Mouse (Mus musculus) liver, adult (tissue): ENCODE results near the gene Vmn2r16.

Experiments
- GATA4 ChIP-seq: IDR thresholded peaks from 2 replicates; pipeline ENCODE4 v1.6.1; 2014; ENCODE audit warnings: mild to moderate bottlenecking, low read length; ENCODE audit not compliant: insufficient replicate concordance

The Vmn2r16 gene

GRCm38 (mm10) chr5:109329862-109330261, at the start of gene Vmn2r16:
Gene Vmn2r16, plus strand, starts transcription at chr5:109330162.
- no peak for TF ChIP-seq GATA4

GRCm38 (mm10) chr5:109294655-109295054, 35.3 kb upstream of the Vmn2r16 start:
- no peak for TF ChIP-seq GATA4

GRCm38 (mm10) chr5:109297544-109297943, 32.4 kb upstream of the Vmn2r16 start, which contains the start of gene Vmn2r15:
Gene Vmn2r15, minus strand, starts transcription at chr5:109297644.
- TF ChIP-seq GATA4, result no peak

GRCm38 (mm10) chr5:109419388-109419787, 89.4 kb downstream of the Vmn2r16 start, which contains the start of gene Vmn2r17:
Gene Vmn2r17, plus strand, starts transcription at chr5:109419688.
- no peak for TF ChIP-seq GATA4
